Mouse (Mus musculus) adrenal gland, adult (tissue): Measurements from ENCODE around the gene Dll3.

ENCODE experiments used
- DNase-seq, 2 experiments: peaks; one replicate each; pipeline ENCODE4 v3.0.0; 2022 to 2023; ENCODE audit warnings: low spot score in 1 of 2; ENCODE audit not compliant: inconsistent age in 2 of 2

Gene Dll3

DNA sequence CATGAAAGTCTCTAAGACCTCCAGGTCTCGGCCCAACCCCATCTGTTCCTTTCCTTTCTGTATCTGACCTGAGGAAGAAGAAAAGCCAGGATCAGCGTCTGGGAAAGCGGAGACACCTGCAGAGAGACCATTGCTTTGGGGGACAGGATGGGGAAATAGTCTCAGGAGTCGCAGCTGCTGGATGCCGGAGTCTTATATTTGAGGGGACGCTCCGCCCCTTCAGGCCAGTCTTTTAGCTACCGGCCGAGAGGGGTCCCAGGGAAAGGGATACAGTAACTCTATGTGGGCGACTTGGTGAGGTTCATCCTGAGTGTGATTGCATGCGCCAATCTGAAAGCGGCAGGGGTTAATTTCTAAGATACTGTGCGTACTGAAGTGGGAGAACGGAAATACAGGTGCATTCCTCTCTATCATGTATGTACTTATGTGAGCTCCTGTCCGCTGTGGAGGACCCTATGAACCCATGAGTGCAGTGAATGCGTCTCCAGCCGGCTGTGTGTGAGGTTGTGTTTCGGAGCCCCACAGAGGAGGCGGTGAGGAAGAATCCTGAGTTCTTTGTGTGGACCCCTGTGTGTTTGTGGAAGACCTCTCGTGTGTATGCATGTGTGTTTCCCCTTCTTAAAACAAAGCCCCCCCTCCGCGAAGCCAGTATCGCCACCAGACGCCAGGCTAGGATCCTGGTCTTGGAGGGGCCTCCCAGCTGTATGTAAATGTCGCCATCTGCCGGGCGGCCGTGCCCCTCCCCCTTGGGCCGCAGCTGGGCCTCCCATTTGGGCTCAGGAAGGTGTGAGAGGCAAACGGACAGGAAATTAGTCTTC lies at the start of gene Dll3:
Gene Dll3, minus strand, starts transcription at position 623 of the 818 bp plus-strand sequence.
- peak; percentile 42 to 71 for DNase-seq

- no peak for DNase-seq
Measured at GRCm38 (mm10) chr7:28351676-28352191, 49.7 kb upstream of the Dll3 start.

DNA sequence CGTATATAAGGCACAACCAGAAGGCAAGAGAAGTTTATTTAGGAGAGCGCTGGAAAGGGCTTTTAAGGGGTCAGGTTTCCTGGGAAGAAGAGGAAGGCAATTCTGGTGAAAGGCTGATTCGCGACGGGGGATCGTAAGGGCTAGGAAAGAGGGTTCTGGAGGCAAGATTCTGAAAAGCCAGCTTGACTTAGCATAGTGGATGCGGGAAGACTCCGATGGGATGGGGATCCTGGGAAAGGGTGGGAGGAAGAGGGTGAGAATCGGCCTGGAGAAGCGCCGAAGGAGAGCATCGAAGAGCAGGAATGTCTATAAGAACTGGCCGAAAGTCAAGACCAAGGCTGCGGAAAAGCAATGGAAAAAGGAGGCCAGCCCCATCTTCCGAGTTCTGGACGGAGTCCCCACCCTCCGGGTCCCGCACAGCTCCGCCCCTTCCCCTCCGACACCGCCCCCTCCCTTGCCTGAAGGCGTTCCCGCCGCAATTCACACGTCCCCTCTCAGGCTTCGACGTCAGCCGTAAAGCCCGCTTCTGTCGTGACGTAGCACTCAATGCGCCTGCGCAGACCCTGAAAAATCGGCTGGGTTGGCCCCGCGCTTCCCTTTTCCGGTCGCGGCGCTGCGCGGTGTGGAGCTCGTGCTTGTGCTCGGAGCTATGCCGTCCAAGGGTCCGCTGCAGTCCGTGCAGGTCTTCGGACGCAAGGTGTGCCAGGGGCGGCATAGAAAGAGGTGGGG lies 48.3 kb upstream of the Dll3 start, which contains the start of gene Rps16:
Gene Rps16, plus strand, starts transcription at position 498 of the 729 bp plus-strand sequence.
- peak; percentile 98 to 99 for DNase-seq

DNA sequence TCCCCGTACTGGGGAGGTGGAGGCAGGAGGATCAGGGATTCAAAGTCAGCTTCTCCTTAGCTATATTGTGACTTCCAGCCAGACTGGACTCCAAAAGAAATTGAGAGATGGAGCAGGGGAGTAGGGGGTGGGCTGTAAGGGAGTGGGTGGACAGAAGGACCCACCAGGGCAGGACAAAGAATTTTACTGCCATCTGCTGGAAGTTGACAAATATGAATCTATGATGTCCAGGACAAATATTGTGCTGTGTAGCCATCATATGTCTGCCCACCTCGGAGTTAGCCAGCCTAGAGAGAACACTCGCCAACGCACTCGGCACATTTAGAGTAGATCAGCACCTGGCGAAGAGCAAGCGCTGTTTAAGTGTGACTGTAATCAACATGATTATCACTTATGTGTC lies 46.6 kb upstream of the Dll3 start:
- DNase-seq: peak in 1 of 2 experiments; percentile 47

GRCm38 (mm10) chr7:28347746-28348145 lies 45.7 kb upstream of the Dll3 start:
- DNase-seq: peak; percentile 83 to 92

- DNase-seq: peak; percentile 52 to 83
Measured at GRCm38 (mm10) chr7:28344637-28345036, 42.6 kb upstream of the Dll3 start.

DNA sequence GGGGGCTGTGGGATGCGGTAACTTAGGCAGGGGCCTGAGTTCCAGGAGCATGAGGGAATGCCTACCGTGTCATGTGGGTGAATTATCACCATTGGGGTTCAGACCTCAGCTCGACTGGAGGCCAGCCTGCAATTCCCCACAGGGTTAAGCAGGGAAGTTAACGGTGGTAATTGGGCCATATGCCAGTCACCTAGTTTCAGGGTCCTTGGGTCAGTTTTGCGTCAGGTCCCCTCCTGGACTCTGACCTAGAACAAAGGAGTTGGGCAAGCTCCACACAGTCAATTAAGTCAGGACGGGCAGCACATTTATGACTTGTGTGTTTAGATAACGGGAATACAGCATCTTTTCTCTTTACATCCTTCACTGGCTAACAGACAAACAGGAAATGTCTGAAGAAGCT lies 39.3 kb upstream of the Dll3 start:
- DNase-seq: peak in 1 of 2 experiments; percentile 75

DNA sequence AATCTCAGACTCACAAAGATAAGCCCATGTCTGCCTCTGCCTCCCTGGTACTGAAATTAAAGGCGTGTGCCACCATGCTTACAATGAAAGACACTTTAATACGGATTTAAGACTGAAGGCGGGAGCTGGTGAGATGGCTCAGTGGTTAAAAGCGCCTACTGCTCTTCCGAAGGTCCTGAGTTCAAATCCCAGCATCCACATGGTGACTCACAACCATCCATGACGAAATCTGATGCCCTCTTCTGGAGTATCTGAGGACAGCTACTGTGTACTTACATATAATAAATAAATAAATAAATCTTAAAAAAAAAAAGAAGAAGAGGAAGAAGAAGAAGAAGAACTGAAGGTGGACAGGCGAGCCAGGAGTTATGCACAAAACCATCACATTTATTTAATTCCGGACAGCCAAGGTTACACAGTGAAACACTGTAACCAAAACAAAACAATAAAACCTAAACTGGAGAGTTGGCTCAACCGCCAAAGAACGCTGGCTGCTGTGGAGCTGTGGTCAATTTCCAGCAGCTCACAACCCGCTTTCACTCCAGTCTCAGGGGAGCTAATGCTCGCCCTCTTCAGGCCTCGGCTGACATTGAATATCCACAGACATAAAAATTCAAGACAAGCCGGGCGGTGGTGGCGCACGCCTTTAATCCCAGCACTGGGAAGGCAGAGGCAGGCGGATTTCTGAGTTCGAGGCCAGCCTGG lies 37.3 kb upstream of the Dll3 start:
- peak; percentile 78 to 91 for DNase-seq

- peak; percentile 97 to 99 for DNase-seq
Measured at GRCm38 (mm10) chr7:28338108-28338998, 36.3 kb upstream of the Dll3 start, which contains the start of gene Supt5. Supt5 (minus strand) TSS chr7:28338746.

GRCm38 (mm10) chr7:28335471-28335870 lies 33.4 kb upstream of the Dll3 start:
- peak; percentile 76 to 78 for DNase-seq

- peak in 1 of 2 experiments; percentile 68 for DNase-seq
Measured at GRCm38 (mm10) chr7:28334534-28334933, 32.5 kb upstream of the Dll3 start.

- no peak for DNase-seq
Measured at GRCm38 (mm10) chr7:28328260-28328659, 26.2 kb upstream of the Dll3 start.

GRCm38 (mm10) chr7:28326457-28326856 lies 24.4 kb upstream of the Dll3 start:
- no peak for DNase-seq

GRCm38 (mm10) chr7:28325293-28325692 lies 23.3 kb upstream of the Dll3 start:
- DNase-seq: no peak

DNA sequence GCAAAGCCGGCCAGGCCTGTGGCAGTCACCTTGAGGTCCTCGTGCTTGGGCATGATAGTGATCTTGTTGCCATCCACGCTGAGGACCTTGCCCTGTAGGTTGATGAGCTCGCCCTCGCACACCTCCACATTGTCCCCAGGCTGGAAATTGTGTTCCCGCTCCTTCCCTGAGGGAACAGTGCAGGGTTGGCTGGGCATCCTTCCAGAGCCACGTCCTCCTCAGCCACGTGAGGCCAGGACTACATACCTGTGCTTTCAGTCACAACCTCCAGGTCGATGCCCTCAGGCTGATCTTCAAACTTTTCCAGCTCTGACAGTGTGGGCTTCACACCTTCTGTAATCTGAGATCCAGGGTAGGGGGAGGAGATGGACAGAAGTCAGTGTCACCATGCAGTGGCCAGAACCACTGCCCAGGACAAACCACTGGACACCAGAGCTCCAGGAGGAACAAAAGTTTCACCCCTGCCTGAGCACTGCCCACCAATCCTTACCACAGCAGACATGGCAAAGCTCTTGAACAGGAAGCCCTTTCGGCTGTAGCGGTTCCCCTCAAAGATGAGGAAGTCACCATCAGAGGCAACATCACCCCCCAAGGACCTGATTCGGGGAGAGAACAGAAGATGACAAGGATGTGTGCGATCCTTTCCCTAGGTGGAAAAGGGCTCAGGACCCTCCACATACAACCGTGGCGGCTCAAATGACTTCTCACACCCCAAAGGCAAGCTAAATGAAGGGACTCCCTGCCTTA lies 20.1 kb upstream of the Dll3 start:
- no peak for DNase-seq

DNA sequence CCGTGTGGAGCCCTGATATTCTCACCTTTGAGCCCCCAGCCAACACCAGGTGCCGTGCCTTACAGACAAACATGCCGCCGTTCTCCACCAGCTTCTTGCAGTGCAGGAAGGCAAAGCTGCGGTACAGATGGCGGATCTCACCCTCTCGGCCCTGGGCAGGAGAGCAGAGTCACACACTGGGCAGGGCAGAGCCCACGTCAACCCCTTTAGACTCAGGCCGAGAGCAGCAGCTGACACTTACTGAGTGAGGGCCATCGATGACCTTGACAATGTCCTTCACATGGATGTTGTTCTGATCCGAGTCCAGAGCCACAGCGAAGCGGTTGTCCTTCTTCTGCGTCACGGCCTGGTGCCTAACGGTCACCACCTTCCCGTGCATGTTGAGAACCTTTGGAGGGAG lies 16.7 kb upstream of the Dll3 start:
- peak; percentile 85 to 87 for DNase-seq

DNA sequence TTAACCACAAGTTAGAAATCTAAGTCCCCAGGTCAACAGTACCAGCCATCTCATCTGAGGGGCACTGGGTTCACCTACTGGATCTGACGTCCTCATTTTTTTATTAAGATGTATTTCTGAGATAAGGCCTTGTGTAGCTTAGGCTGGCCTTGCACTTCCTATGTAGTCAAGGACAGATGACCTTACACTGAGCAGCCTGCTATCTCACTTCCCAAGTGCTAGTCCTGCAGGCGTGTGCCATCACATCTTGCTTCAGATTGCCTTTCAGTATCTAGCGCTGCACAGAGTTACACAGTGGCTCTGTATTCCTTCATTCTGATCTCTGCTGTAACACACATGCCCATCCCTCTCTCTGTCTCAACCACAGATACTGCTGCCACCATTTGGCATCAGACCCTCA lies 16.0 kb upstream of the Dll3 start:
- peak; percentile 63 to 77 for DNase-seq

- DNase-seq: peak; percentile 98 to 99
Measured at GRCm38 (mm10) chr7:28311926-28312543, 10.0 kb upstream of the Dll3 start, which contains the start of gene Timm50. Timm50 (minus strand) TSS chr7:28312072.
